Mouse (Mus musculus) urinary bladder, adult 2 months (tissue): ENCODE data around the gene Sdhd. TPM values are rescaled to one million over a fixed set of nuclear protein-coding genes. Genes with fewer than 3 reads are reported as not detected.

Experiments used
- DNase-seq: peaks from one replicate; pipeline ENCODE4 v3.0.0; 2022; ENCODE audit warnings: low spot score
- polyA plus RNA-seq: library from polyadenylated mRNA; depleted of rRNA; stranded (reverse); fragments of >200 nt; gene quantifications from 2 replicates; pipeline ENCODE4 v1.2.3, GENCODE M21; 2012

Sdhd gene
- polyA plus RNA-seq, 1 experiment: 189 TPM

DNA sequence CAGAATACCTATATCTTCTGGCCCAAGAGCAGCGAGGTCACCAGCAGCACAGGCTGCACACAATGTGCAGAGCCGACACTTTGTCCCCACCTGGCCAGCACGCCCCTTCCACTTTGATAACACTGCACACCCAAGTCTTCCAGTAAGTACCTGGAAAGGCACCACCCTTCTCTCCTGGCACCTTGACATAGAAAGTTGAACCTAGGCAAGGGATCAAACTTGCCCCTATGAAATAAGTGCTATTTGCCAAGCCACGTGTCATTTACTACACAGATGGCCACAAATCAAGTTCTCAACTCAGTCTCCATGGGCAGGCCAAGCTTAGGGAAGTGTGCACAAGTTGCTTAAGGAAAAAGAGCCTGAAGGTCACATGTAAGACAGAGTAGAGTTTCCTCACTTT, 16.7 kb downstream of the Sdhd start:
- DNase-seq: no peak

GRCm38 (mm10) chr9:50585145-50585818, 18.3 kb downstream of the Sdhd start:
- DNase-seq: no peak

GRCm38 (mm10) chr9:50580370-50580769, 23.2 kb downstream of the Sdhd start:
- DNase-seq: no peak

- no peak for DNase-seq
These were observed 33.8 kb downstream of the Sdhd start for GRCm38 (mm10) chr9:50569599-50570525.

DNA sequence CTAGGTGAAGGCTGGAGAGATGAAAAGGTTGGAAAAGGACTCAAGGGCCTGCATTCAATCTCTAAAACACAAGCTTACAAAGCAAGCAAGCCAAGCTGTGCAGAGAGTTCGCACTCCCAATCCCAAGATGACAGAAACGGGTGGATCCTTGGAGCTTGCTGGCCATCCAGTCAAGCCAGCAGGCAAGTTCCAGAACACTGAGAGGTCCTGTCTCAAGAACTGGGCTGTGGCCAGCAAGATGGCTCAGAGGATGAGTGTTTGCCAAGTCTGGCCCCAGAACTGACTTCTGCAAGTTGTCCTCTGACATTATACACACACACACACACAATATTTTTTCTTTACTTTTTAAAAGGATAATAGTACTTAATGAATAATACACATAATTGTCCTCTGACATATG, 35.7 kb downstream of the Sdhd start:
- DNase-seq: no peak

DNA sequence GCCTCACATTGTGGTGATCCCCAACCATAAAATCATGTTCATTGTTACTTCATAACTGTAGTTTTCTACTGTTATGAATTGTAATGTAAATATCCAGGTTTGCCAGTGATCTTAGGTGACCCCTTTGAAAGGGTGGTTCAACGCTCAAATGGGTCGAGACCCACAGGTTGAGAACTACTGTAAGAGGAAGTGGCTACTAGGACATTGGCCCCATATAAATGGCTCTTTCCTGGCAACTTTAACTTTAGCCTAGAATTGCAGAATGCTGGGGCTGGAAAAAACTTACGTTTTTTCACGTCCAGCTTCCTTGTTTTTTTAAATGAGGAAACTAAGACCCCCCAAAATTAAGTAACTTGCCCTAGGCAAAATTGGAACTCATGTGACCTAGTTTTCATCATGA, 36.2 kb downstream of the Sdhd start:
- DNase-seq: no peak

DNA sequence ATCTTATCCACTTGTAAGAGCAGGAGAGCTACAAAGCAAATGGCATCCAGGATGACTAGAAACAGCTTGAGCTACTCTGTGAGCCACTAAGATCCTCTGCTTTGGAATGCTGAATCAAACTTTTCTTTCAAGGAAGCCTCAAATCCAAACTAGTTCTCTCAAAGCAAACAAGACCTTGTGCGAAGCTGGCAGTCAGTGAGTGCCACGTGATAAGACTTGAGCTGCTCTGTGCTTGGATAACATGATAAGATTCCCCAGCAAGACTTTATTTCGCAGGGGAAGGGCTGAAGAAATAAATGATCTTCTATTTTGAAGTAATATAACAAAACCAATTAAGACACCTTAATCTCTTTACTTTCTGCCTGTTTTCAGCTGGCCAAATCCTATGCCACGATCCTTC, 37.7 kb downstream of the Sdhd start:
- no peak for DNase-seq

- no peak for DNase-seq
These were observed 38.4 kb downstream of the Sdhd start for GRCm38 (mm10) chr9:50565173-50565572.

- DNase-seq: no peak
These were observed 41.7 kb downstream of the Sdhd start for GRCm38 (mm10) chr9:50561918-50562360.

- no peak for DNase-seq
These were observed 42.3 kb downstream of the Sdhd start, which contains the start of gene Tex12 for GRCm38 (mm10) chr9:50561145-50561917. Gene Tex12, minus strand, starts transcription at chr9:50561325.

GRCm38 (mm10) chr9:50555094-50555446, 48.5 kb downstream of the Sdhd start, which contains the start of gene Bco2:
Gene Bco2, minus strand, starts transcription at chr9:50555181.
- no peak for DNase-seq

GRCm38 (mm10) chr9:50554241-50555093, 49.1 kb downstream of the Sdhd start, which contains the start of gene Il18:
Gene Il18, plus strand, starts transcription at chr9:50554827.
- DNase-seq: no peak

GRCm38 (mm10) chr9:50553547-50553946, 50.1 kb downstream of the Sdhd start:
- DNase-seq: no peak

DNA sequence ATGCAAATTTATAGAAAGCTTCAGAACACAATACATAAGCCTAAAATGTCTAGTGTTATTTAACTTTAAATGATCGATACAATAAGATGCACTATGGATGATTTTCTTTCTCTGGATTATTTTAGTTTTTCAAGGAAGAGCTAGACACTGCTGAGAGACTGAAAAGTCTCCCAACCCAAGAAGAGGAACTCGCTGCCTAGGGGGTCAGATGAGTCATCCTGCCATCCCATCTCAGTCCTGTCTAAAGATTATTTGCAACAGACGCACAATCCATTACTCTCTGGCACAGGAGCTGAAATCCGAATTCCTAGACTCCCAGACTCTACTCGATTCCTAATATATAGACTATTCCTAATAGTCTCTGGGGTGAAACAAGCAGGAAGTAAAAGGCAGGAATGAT, 51.4 kb downstream of the Sdhd start:
- DNase-seq: no peak

DNA sequence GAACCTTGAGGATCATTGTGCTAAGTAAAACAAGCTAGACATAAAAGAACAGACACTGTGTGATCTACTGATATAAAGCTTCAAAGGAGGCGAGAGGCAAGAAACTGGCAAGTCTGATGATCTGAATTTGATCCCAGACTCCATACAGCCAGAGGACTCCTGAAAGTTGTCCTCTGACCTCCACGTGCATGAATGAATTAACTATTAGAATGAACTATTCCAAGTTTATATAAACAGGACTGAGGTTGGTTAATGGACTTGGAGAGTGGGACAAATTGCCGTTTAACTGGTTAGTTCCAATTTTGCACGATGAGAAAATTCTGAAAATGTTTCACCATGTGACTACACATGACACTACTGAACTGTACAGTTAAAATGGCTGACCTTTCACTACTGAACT, 54.7 kb downstream of the Sdhd start:
- no peak for DNase-seq

- no peak for DNase-seq
These were observed 55.6 kb downstream of the Sdhd start for GRCm38 (mm10) chr9:50547859-50548478.
